ENCODE assay signal across 17 mouse cellular contexts in the genomic region with DNA sequence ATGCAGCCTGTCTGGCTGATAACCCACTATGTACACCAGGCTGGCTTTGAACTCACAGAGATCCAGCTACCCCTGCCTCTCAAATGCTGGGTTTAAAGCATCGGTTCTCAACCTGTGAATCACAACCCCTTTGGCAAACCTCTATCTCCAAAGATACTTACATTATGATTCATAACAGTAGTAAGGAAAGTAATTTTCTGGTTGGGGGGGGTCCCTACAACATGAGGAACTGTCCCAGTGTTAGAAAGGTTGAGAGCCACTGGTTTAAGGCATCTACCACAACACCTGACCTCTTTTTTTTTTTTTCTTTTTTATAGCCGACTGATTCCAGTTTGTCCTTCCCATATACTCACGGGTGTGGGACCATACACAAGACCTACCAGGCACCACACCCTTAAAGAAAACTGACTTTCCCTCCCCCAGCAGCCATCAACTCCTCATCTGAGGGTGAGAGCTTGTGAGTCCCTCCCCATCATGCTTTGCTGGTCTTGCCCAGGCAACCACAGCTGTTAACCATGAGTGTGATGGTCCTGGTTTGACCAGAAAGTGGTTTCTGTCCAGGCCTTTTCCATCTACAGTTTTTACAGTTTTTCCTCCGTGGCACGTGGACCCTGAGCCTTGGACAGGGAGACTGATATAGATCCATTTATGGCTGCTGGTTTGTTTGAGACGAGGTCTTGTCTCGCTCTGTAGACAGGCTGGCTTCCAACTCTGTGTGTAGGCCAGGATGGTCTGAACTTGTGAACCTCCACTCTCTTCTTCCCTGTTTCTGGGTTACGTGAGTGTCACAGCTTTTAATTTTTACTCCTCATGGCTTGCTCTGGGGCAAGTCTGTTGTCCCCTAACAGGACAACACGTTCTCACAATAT. TPM values are rescaled to one million over a fixed set of nuclear protein-coding genes. Genes with fewer than 3 reads are reported as not detected.
"Had no signal": no experiment of that assay in that cellular context is flagged by ENCODE, and none has a peak within 500 bp of the region (broad histone marks: within the 10 kb centered on the region; RNA-seq: fewer than 3 reads in every experiment).

No protein-coding gene starts in this region.

- H3K27me3 ChIP-seq: midbrain, embryonic 13.5 days; midbrain, embryonic 15.5 days; neural tube, embryonic 12.5 days had no signal

- H3K36me3 ChIP-seq: midbrain, embryonic 13.5 days; midbrain, embryonic 15.5 days; neural tube, embryonic 12.5 days had no signal

- ATAC-seq: midbrain, embryonic 13.5 days; midbrain, embryonic 15.5 days had no signal

- H3K4me2 ChIP-seq: lung, embryonic 14.5 days; midbrain, embryonic 11.5 days; midbrain, embryonic 13.5 days; midbrain, embryonic 15.5 days; neural tube, embryonic 12.5 days had no signal

- H3K9ac ChIP-seq: lung, embryonic 14.5 days; midbrain, embryonic 13.5 days; midbrain, embryonic 15.5 days; neural tube, embryonic 12.5 days had no signal

- H3K4me1 ChIP-seq: midbrain, embryonic 13.5 days; midbrain, embryonic 15.5 days; neural tube, embryonic 12.5 days had no signal

- DNase-seq: lung, adult 18-20 months; lung, embryonic 14.5 days; lung, postnatal 10 days; lung, postnatal 4 days; right cerebral cortex, postnatal 14 days; spleen, adult 18-20 months; thymus, adult 18-20 months; thymus, postnatal 14 days; thymus, postnatal 36 days had no signal

- H3K9me3 ChIP-seq: megakaryocyte, embryonic 14.5 days; midbrain, embryonic 13.5 days; midbrain, embryonic 15.5 days; neural tube, embryonic 12.5 days had no signal

- H3K27ac ChIP-seq: midbrain, embryonic 13.5 days; midbrain, embryonic 15.5 days; neural tube, embryonic 12.5 days had no signal

- H3K4me3 ChIP-seq: megakaryocyte, embryonic 14.5 days; midbrain, embryonic 13.5 days; midbrain, embryonic 15.5 days; neural tube, embryonic 12.5 days had no signal

RNA-seq across cellular contexts. Expression of a gene that starts 44.4 kb away (rescaled TPM):
- total RNA-seq: monocyte, adult 5-6 weeks had no signal

RNA-seq across cellular contexts. Expression of a gene that starts 46.5 kb away (rescaled TPM):
- total RNA-seq: monocyte, adult 5-6 weeks; neutrophil, adult 5-6 weeks had no signal
- polyA plus RNA-seq: lung, embryonic 14.5 days; lung, embryonic 16.5 days; midbrain, embryonic 11.5 days had no signal
